Mouse (Mus musculus) heart, postnatal 0 days (tissue): ENCODE data around the gene Nrip1.

ENCODE experiments used
- CTCF ChIP-seq: IDR thresholded peaks from 2 replicates; pipeline ENCODE4 v1.5.1; 2016; ENCODE audit warnings: antibody characterized with exemption, control low read depth, low read depth
- EP300 ChIP-seq: IDR thresholded peaks from 2 replicates; pipeline ENCODE4 v1.6.1; 2016; ENCODE audit warnings: antibody characterized with exemption, low read depth

- TF ChIP-seq CTCF: no peak
- TF ChIP-seq EP300: no peak
These were observed 107.8 kb downstream of the Nrip1 start for GRCm38 (mm10) chr16:76265874-76266273.
